27 mouse cellular contexts compared by ENCODE assay signal in the genomic region with DNA sequence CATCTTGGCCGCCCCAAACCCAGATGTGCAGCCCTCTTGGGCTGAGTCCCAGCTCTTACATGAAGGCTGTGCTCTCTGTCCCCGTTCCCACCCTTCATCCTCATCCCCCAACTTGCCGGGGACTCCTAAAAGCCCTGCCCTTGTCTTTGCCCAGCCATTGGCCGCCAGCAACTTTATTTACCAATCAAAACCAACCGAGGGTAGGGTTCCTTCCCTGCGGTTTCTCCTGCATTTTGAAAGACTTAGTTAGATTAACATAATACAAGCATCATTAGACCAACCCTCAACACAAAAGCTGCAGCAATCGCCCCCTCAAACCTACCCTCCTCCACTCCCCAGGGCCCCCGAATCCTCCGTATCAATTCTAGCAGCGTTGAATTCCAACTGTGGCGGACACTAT. TPM values are rescaled to one million over a fixed set of nuclear protein-coding genes. Genes with fewer than 3 reads are reported as not detected.
A peak's percentile ranks its signal among the peaks of the same experiment; 100 is the strongest.
DNase-seq lines count a peak whose midpoint lies in the region; ATAC-seq lines count a peak whose summit lies in the region.
"Had no signal": no experiment of that assay in that cellular context is flagged by ENCODE, and none has a peak within 500 bp of the region (broad histone marks: within the 10 kb centered on the region; RNA-seq: fewer than 3 reads in every experiment).

No protein-coding gene starts in this region.

- H3K9ac ChIP-seq in hindbrain, embryonic 13.5 days: no peak overlapping the region
- H3K9ac ChIP-seq in neural tube, embryonic 12.5 days: no peak overlapping the region
- H3K9ac ChIP-seq: heart, embryonic 12.5 days; liver, embryonic 13.5 days; neural tube, embryonic 13.5 days had no signal

- no peak overlapping the region for H3K4me2 ChIP-seq in hindbrain, embryonic 13.5 days
- H3K4me2 ChIP-seq in neural tube, embryonic 12.5 days (replicated peaks): peak overlapping the region; percentile 12; the same call in 1 of the 2 replicates
- H3K4me2 ChIP-seq: heart, embryonic 12.5 days; liver, embryonic 13.5 days; neural tube, embryonic 13.5 days had no signal

- peaks cover 94% of the 10 kb centered on the region for H3K27me3 ChIP-seq in hindbrain, embryonic 10.5 days (ENCODE audit: insufficient read depth, poor library complexity, severe bottlenecking)
- H3K27me3 ChIP-seq in hindbrain, embryonic 13.5 days: peaks cover 82% of the 10 kb centered on the region
- peaks cover 53% of the 10 kb centered on the region for H3K27me3 ChIP-seq in neural tube, embryonic 12.5 days (replicated peaks)

- no peak for ATAC-seq in hindbrain, embryonic 13.5 days (ENCODE audit: low FRiP score)
- no peak for ATAC-seq in neural tube, embryonic 12.5 days (ENCODE audit: low FRiP score, low read depth)
- ATAC-seq: inflammation-experienced regulatory T-cells, adult 6 months had no signal

- H3K27ac ChIP-seq in hindbrain, embryonic 10.5 days: no peak overlapping the region
- H3K27ac ChIP-seq in hindbrain, embryonic 13.5 days: no peak overlapping the region
- no peak overlapping the region for H3K27ac ChIP-seq in neural tube, embryonic 12.5 days
- H3K27ac ChIP-seq: kidney, postnatal 0 days; left cerebral cortex, adult 2 months; liver, embryonic 13.5 days; neural tube, embryonic 13.5 days had no signal

- DNase-seq in hindbrain, embryonic 10.5 days (ENCODE audit: low spot score): no peak
- no peak for DNase-seq in neural tube, embryonic 10.5 days (ENCODE audit: extremely low spot score, low spot score)
- DNase-seq in ZHBTc4 (ENCODE audit: low read depth, low spot score): peak; percentile 81
- DNase-seq in spleen, adult 12 weeks (ENCODE audit: low spot score): no peak
- no peak for DNase-seq in right cerebral cortex, adult 2 months (ENCODE audit: low spot score in 2 of 2)
- DNase-seq: adrenal gland, postnatal 36 days; cerebellum, adult 9-10 months; gastrocnemius, postnatal 14 days; heart, adult 11 months; heart, postnatal 10 days; kidney, adult 18-20 months; layer of hippocampus, adult 9-11 months; liver, embryonic 13.5 days; lung, adult 2 months; lung, postnatal 14 days; right cerebral cortex, adult 18-20 months had no signal

- peaks cover 54% of the 10 kb centered on the region for H3K4me1 ChIP-seq in hindbrain, embryonic 10.5 days (replicated peaks)
- peaks cover 44% of the 10 kb centered on the region for H3K4me1 ChIP-seq in hindbrain, embryonic 13.5 days (replicated peaks)
- H3K4me1 ChIP-seq in neural tube, embryonic 12.5 days: peaks cover 20% of the 10 kb centered on the region
- H3K4me1 ChIP-seq: heart, embryonic 12.5 days; liver, embryonic 13.5 days had no signal

- H3K36me3 ChIP-seq in hindbrain, embryonic 10.5 days: no peaks in the 10 kb centered on the region
- H3K36me3 ChIP-seq in hindbrain, embryonic 13.5 days: no peaks in the 10 kb centered on the region
- H3K36me3 ChIP-seq in neural tube, embryonic 12.5 days: no peaks in the 10 kb centered on the region
- H3K36me3 ChIP-seq: heart, embryonic 12.5 days; liver, embryonic 13.5 days; neural tube, embryonic 13.5 days had no signal

- no peaks in the 10 kb centered on the region for H3K9me3 ChIP-seq in hindbrain, embryonic 10.5 days
- no peaks in the 10 kb centered on the region for H3K9me3 ChIP-seq in hindbrain, embryonic 13.5 days
- no peaks in the 10 kb centered on the region for H3K9me3 ChIP-seq in neural tube, embryonic 12.5 days
- H3K9me3 ChIP-seq: heart, embryonic 12.5 days; liver, embryonic 13.5 days; neural tube, embryonic 13.5 days had no signal

- 0 out of 2 replicates have a peak overlapping the region, but pooled peaks have one; percentile 20 for H3K4me3 ChIP-seq in hindbrain, embryonic 10.5 days
- no peak overlapping the region for H3K4me3 ChIP-seq in hindbrain, embryonic 13.5 days
- H3K4me3 ChIP-seq in neural tube, embryonic 12.5 days: no peak overlapping the region
- H3K4me3 ChIP-seq: heart, embryonic 12.5 days; left cerebral cortex, adult 2 months; liver, embryonic 13.5 days; neural tube, embryonic 13.5 days had no signal

- 7% methylated on average over 11 of the region's 11 CpGs for WGBS in hindbrain, embryonic 10.5 days
- 7% methylated on average over 11 of the region's 11 CpGs for WGBS in hindbrain, embryonic 13.5 days
- 5% methylated on average over 11 of the region's 11 CpGs for WGBS in neural tube, embryonic 12.5 days

RNA-seq across cellular contexts. Expression of a gene that starts 11.3 kb away (rescaled TPM):
- polyA plus RNA-seq in hindbrain, embryonic 10.5 days (2016; fragmentation: Nextera tagmentation; extraction: Ambion mirVana): not detected in 2 replicates
- not detected in 2 replicates for polyA plus RNA-seq in hindbrain, embryonic 13.5 days (2015; fragmentation: Nextera tagmentation; extraction: Ambion mirVana)
- not detected in 2 replicates for polyA plus RNA-seq in neural tube, embryonic 12.5 days (2016; fragmentation: Nextera tagmentation; extraction: Ambion mirVana)
- polyA plus RNA-seq: heart, embryonic 12.5 days; hindbrain, embryonic 11.5 days; inflammation-experienced regulatory T-cells, adult 6 months; kidney, postnatal 0 days; large intestine, adult 2 months; limb, embryonic 14.5 days; liver, embryonic 13.5 days; lung, adult 2 months; neural tube, embryonic 13.5 days; stomach, embryonic 16.5 days had no signal

RNA-seq across cellular contexts. Expression of a gene that starts 35.2 kb away (rescaled TPM):
- 16.6 and 17.5 TPM in 2 replicates for polyA plus RNA-seq in hindbrain, embryonic 10.5 days (2016; fragmentation: Nextera tagmentation; extraction: Ambion mirVana)
- polyA plus RNA-seq in hindbrain, embryonic 13.5 days (2015; fragmentation: Nextera tagmentation; extraction: Ambion mirVana): 14.2 and 14.5 TPM in 2 replicates
- 12.8 and 13.9 TPM in 2 replicates for polyA plus RNA-seq in neural tube, embryonic 12.5 days (2016; fragmentation: Nextera tagmentation; extraction: Ambion mirVana)
- polyA plus RNA-seq: inflammation-experienced regulatory T-cells, adult 6 months had no signal
